Mouse (Mus musculus) megakaryocyte-erythroid progenitor cell, adult 5-6 weeks (primary cell): ENCODE data around the gene Cnot10. TPM values are rescaled to one million over a fixed set of nuclear protein-coding genes. Genes with fewer than 3 reads are reported as not detected.

Source experiments
- ATAC-seq: replicated peaks from 2 replicates; pipeline ENCODE4 v1.8.0; 2016; ENCODE audit warnings: mild to moderate bottlenecking, inconsistent platforms; ENCODE audit not compliant: severe bottlenecking, poor library complexity, low FRiP score, low TSS enrichment
- total RNA-seq, 2 experiments: library from RNA; stranded (forward) in 1 of 2; stranded (reverse) in 1 of 2; fragments of 200-1000, 215-1000 nt in 1 of 2; fragments of >200 nt in 1 of 2; fragmentation: Nextera tagmentation in 1 of 2; gene quantifications; 2 replicates each; pipeline ENCODE4 v1.2.3; 2014 to 2017

Cnot10 gene
- total RNA-seq, 2 experiments from 2014 or later, result 44.7 to 65.3 TPM

DNA sequence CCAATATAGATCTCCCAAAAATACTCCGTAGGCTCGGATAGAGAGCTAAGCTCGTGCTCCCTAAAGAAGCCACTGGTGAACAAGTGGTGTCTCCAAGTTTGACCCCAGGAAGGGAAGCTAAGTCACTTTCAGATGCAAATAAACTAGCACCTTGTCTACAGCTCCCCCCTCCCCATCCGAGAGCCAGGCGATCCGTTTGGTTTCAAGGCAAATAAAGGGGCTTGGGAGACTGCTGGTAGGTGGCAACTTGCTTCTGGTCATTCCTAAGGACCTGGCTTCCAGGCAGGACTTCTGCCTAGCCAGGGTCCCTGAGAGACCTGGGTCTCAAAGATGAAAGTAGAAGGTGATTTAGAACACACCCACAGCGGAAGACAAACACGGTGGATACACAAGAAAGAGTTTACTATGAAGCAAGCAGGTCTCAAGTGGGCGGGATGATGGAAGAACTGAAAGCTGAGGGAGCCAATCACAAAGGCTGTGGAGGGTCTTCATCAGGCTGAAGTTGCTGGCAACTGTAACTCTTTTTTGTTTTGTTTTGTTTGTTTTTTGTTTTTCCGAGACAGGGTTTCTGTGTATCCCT, 83.6 kb downstream of the Cnot10 start:
- ATAC-seq, result no peak; the same call in 1 of the 2 replicates

GRCm38 (mm10) chr9:114554355-114554979, 85.5 kb downstream of the Cnot10 start:
- no peak for ATAC-seq

DNA sequence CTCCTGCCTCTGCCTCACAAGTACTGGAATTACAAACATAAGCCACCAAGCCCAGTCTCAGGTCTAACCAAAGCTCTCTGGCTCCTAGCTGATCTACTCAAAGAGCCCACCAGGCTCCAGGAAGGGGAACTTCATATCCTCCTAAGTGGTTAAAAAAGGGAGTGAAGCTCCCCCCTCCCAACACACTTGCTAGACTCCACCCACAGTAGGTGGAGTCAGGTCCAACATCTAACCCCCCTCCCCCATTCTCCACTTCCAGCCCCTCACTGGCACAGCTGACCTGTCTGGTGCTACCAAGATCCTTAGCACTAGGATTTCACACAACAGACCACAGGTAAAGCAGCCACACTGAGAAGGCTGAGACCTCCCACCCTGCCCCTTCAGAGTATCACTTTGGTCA, 86.2 kb downstream of the Cnot10 start:
- no peak for ATAC-seq

- no peak for ATAC-seq
Observed at GRCm38 (mm10) chr9:114550033-114550432, 90.0 kb downstream of the Cnot10 start.

- no peak for ATAC-seq
Observed at GRCm38 (mm10) chr9:114549117-114549516, 90.9 kb downstream of the Cnot10 start.

GRCm38 (mm10) chr9:114548496-114548895, 91.5 kb downstream of the Cnot10 start:
- no peak for ATAC-seq

DNA sequence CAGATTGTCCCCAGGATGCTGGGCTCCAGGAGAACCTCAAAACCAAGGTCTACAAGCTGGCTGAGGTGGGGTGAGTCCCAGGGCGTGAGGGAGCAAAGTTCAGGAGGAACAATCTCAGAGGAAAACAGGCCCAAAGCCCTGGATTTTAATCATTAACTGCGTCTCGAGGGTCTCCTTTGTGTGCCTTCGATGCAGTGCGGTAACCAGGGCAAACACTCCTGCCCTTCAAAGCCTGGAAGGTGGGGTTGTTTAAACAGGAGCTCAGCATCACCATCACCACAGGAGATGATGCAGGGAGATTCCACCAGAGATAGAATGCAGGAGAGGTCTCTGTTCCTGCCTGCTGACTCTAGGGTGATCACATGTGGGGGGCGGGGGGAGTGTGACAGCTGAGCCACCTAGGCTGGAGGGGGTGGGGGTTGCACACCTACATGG, 92.3 kb downstream of the Cnot10 start:
- no peak for ATAC-seq

- ATAC-seq, result no peak
Observed at GRCm38 (mm10) chr9:114546765-114547164, 93.2 kb downstream of the Cnot10 start.

DNA sequence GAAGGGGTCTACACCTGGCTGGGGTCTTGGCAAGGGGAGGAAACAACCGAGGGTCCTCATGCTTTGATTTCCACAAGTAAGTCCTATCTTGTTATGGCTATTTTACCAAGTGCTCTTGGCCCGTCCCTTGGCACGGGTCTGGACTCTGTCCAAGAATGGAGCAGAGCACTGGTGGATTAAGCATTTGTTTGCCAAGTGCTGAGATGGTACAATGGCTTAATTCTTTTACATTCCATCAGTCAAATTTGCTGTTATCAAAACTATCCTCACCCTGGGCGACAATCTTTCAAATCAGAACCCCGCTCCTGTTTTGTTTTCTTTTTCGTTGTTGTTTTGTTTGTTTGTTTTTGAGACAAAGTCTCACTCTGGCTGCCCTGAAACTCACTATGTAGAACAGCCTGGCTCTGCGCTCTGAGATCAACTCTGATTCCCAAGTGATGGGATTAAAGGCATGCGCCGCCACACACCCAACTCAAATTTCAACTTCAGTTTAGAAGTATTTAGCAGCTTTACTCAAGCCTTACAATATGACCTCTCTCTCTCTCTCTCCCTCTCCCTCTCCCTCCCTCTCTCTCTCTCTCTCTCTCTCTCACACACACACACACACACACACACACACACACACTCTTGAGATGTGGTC, 95.1 kb downstream of the Cnot10 start:
- ATAC-seq, result no peak

GRCm38 (mm10) chr9:114543882-114544753, 95.9 kb downstream of the Cnot10 start:
- ATAC-seq, result no peak

DNA sequence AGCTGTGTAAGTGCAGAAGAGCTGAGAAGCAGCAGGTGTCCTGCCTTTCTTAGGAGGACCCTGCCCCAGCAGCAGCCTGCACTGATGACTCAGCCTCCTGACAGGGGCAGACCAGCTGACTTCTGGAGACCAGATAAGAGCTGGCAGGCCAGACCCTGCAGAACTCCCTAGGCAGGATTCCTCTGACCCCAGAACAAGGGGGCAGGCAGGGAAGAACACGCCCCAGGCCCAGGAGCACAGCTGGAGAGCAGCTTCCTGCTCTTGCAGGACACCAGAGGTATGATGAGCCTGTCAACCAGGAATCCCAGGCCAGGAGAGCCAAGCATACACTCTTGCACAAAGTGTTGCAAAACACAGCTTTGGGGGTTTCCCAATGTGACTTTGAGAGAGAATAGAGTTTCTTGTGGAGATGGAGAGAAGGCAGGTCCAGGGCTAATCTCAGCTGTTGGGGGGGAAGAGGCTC, 98.7 kb downstream of the Cnot10 start:
- 0 out of 2 replicates have a peak, but pooled peaks have one; percentile 36 for ATAC-seq

DNA sequence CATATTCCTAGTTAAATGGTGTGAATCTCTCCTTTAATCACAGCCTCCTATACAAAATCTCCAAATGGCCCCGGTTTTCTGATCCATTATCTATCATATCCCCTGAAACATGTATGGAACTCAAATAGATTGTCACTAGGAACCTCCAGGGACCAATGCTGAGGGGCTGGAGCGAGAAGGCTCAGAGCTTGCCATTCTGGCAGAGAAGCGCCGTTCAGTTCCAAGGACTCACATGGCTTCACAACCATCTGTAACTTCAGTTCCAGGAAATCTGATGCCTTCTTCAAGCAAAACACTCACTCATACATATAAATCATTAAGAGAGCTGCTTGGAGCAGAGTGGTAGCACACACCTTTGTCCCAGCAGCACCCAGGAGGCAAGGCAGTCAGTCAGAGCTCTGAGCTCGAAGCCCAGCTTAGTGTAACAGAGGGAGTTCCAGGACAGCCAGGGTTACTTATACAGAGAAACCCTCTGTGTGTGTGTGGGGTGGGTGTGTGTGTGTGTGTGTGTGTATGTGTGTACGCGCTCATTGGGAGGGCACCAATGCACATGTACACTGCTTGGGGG, 100.9 kb downstream of the Cnot10 start:
- ATAC-seq, result no peak

GRCm38 (mm10) chr9:114536628-114537027, 103.4 kb downstream of the Cnot10 start:
- no peak for ATAC-seq

Other genes starting within 250 kb of the Cnot10 start
- 19.9 and 45.0 TPM in 2 replicates for gene Crtap, start 249.5 kb downstream of the Cnot10 start, total RNA-seq (2014; fragmentation: Nextera tagmentation)
- gene Crtap, start 249.5 kb downstream of the Cnot10 start, total RNA-seq (2017), result 13.1 and 13.6 TPM in 2 replicates
- 15.9 and 20.4 TPM in 2 replicates for gene Glb1, start 239.1 kb downstream of the Cnot10 start, total RNA-seq (2014; fragmentation: Nextera tagmentation)
- 11.5 and 23.4 TPM in 2 replicates for gene Glb1, start 239.1 kb downstream of the Cnot10 start, total RNA-seq (2017)
- 4.5 TPM in 2 replicates for gene Tmppe, start 239.1 kb downstream of the Cnot10 start, total RNA-seq (2014; fragmentation: Nextera tagmentation)
- gene Tmppe, start 239.1 kb downstream of the Cnot10 start, total RNA-seq (2017), result 0.75 and 3.7 TPM in 2 replicates
- not detected in 2 replicates for gene Ccr4, start 135.3 kb downstream of the Cnot10 start, total RNA-seq (2014; fragmentation: Nextera tagmentation)
- gene Ccr4, start 135.3 kb downstream of the Cnot10 start, total RNA-seq (2017), result not detected in 2 replicates
- gene C130032M10Rik, start 124.5 kb downstream of the Cnot10 start, total RNA-seq (2014; fragmentation: Nextera tagmentation), result not detected in 2 replicates
- not detected in 2 replicates for gene C130032M10Rik, start 124.5 kb downstream of the Cnot10 start, total RNA-seq (2017)
- gene Trim71, start 75.8 kb downstream of the Cnot10 start, total RNA-seq (2014; fragmentation: Nextera tagmentation), result not detected in 2 replicates
- not detected in 2 replicates for gene Trim71, start 75.8 kb downstream of the Cnot10 start, total RNA-seq (2017)
- 28.2 and 29.8 TPM in 2 replicates for gene Dync1li1, start 48.6 kb upstream of the Cnot10 start, total RNA-seq (2014; fragmentation: Nextera tagmentation)
- gene Dync1li1, start 48.6 kb upstream of the Cnot10 start, total RNA-seq (2017), result 40.9 and 52.6 TPM in 2 replicates
- gene Cmtm6, start 90.9 kb upstream of the Cnot10 start, total RNA-seq (2014; fragmentation: Nextera tagmentation), result 21.3 and 22.7 TPM in 2 replicates
- 38.9 and 41.3 TPM in 2 replicates for gene Cmtm6, start 90.9 kb upstream of the Cnot10 start, total RNA-seq (2017)
- gene Cmtm7, start 141.7 kb upstream of the Cnot10 start, total RNA-seq (2014; fragmentation: Nextera tagmentation), result 189 and 199 TPM in 2 replicates
- 144 and 195 TPM in 2 replicates for gene Cmtm7, start 141.7 kb upstream of the Cnot10 start, total RNA-seq (2017)
- gene Cmtm8, start 204.0 kb upstream of the Cnot10 start, total RNA-seq (2014; fragmentation: Nextera tagmentation), result 1.5 TPM in 1 of 2 replicates, not detected in the other
- 1.1 TPM in 1 of 2 replicates, not detected in the other for gene Cmtm8, start 204.0 kb upstream of the Cnot10 start, total RNA-seq (2017)